Mouse (Mus musculus): ENCODE measurements around the gene Clybl. TPM values are rescaled to one million over a fixed set of nuclear protein-coding genes. Genes with fewer than 3 reads are reported as not detected.

Gene Clybl
- polyA plus RNA-seq, 1 experiment, result 10.7 TPM

- no peak for DNase-seq (ENCODE audit: low read depth, low spot score)
- 6% methylated on average over 29 of the region's 29 CpGs for WGBS
These were observed 268.3 kb downstream of the Clybl start for GRCm38 (mm10) chr14:122449601-122450495.

GRCm38 (mm10) chr14:122450496-122451382, 269.2 kb downstream of the Clybl start, which contains the start of gene Gm5089:
Gene Gm5089 (minus strand): TSS chr14:122451115.
- DNase-seq (ENCODE audit: low read depth, low spot score), result peak; percentile 36
- WGBS, result 1% methylated on average over 59 of the region's 59 CpGs

- 60% methylated on average over 5 of the region's 5 CpGs for WGBS
- no peak for DNase-seq (ENCODE audit: low read depth, low spot score)
These were observed 270.1 kb downstream of the Clybl start for GRCm38 (mm10) chr14:122451551-122452145.

Other genes starting within 250 kb of the Clybl start
- 3.7 and 4.8 TPM in 2 replicates for gene Gpr183, start 216.5 kb upstream of the Clybl start, polyA plus RNA-seq (2012; rRNA removed)
- gene Timm8a2, start 147.0 kb upstream of the Clybl start, polyA plus RNA-seq (2012; rRNA removed), result 0.16 TPM in 1 of 2 replicates, not detected in the other
- 187 and 249 TPM in 2 replicates for gene Tm9sf2, start 74.7 kb upstream of the Clybl start, polyA plus RNA-seq (2012; rRNA removed)